Mouse (Mus musculus) heart, embryonic 12.5 days (tissue): ENCODE data around the gene Ap2s1. TPM values are rescaled to one million over a fixed set of nuclear protein-coding genes. Genes with fewer than 3 reads are reported as not detected.
"Not testable (repeated sequence)": the region's sequence is repeated elsewhere in the genome, so short reads cannot be mapped to it uniquely, and the experiment has no call there.

Experiments used
- ATAC-seq: fragments of 200-750 bp; cut with Nextera tagmentation; 2 replicates; pipeline ENCODE4 v1.8.0; 2017; ENCODE audit warnings: moderate TSS enrichment, moderate library complexity; ENCODE audit not compliant: insufficient number of reproducible peaks, low FRiP score
- H3K27ac ChIP-seq: fragments of 300-500 bp; sonication (generic); 2 replicates; pipeline ENCODE4 v1.5.1; 2016; ENCODE audit warnings: mild to moderate bottlenecking, moderate library complexity; ENCODE audit not compliant: poor library complexity, severe bottlenecking
- H3K27me3 ChIP-seq: fragments of 300-500 bp; sonication (generic); replicated peaks from 2 replicates; pipeline ENCODE4 v1.6.1; 2016; ENCODE audit warnings: mild to moderate bottlenecking, moderate library complexity
- H3K36me3 ChIP-seq: fragments of 300-500 bp; sonication (generic); 2 replicates; pipeline ENCODE4 v1.6.1; 2016; ENCODE audit warnings: mild to moderate bottlenecking, moderate library complexity
- H3K4me1 ChIP-seq: fragments of 300-500 bp; sonication (generic); replicated peaks from 2 replicates; pipeline ENCODE4 v1.6.1; 2016; ENCODE audit warnings: mild to moderate bottlenecking
- H3K4me2 ChIP-seq: fragments of 300-500 bp; sonication (generic); 2 replicates; pipeline ENCODE4 v1.6.1; 2016; ENCODE audit warnings: mild to moderate bottlenecking, moderate library complexity
- H3K4me3 ChIP-seq: fragments of 300-500 bp; sonication (generic); 2 replicates; pipeline ENCODE4 v1.5.1; 2016; ENCODE audit warnings: mild to moderate bottlenecking
- H3K9ac ChIP-seq: fragments of 300-500 bp; sonication (generic); 2 replicates; pipeline ENCODE4 v1.6.1; 2016; ENCODE audit warnings: mild to moderate bottlenecking, moderate library complexity
- H3K9me3 ChIP-seq: fragments of 300-500 bp; sonication (generic); replicated peaks from 2 replicates; pipeline ENCODE4 v1.6.1; 2016; ENCODE audit warnings: mild to moderate bottlenecking, moderate library complexity
- WGBS: fragments of 180-500 bp; shearing (Covaris S2); methylation state at CpG from one replicate; pipeline ENCODE4 v1.1.7; 2016; 5-methylcytosine and 5-hydroxymethylcytosine counted together
- polyA plus RNA-seq: library from polyadenylated mRNA; unstranded; fragments of >200 nt; fragmentation: Nextera tagmentation; extraction: Ambion mirVana; gene quantifications from 2 replicates; pipeline ENCODE4 v1.2.1, GENCODE M21; 2016

Gene Ap2s1
- polyA plus RNA-seq, 1 experiment from 2014 or later, result 208 TPM

DNA sequence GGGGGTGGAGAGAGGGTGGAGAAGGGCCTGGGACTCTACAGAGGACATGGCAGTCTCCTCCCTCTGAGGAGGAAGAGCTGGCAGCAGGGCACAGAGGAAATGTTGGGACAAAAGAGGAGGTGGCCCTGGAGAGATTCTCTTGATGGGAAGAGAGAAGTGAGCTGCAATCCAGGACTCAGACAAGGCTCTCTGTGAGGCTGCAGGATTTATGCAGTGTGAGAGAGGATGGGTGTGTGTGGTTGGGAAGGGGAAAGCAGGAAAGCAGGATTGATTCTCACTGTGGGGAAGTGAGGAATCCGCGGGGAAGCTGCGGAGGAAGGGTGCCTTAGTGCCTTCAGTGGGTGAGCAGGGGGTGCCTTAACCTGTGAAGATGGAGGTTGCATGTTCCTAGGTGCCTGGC is 15.7 kb upstream of the Ap2s1 start:
- not testable (repeated sequence) for H3K36me3 ChIP-seq, ATAC-seq, H3K9ac ChIP-seq, H3K27ac ChIP-seq, H3K27me3 ChIP-seq, H3K4me3 ChIP-seq, H3K4me1 ChIP-seq, H3K9me3 ChIP-seq, H3K4me2 ChIP-seq
- WGBS, result 41% methylated on average over 3 of the region's 3 CpGs

DNA sequence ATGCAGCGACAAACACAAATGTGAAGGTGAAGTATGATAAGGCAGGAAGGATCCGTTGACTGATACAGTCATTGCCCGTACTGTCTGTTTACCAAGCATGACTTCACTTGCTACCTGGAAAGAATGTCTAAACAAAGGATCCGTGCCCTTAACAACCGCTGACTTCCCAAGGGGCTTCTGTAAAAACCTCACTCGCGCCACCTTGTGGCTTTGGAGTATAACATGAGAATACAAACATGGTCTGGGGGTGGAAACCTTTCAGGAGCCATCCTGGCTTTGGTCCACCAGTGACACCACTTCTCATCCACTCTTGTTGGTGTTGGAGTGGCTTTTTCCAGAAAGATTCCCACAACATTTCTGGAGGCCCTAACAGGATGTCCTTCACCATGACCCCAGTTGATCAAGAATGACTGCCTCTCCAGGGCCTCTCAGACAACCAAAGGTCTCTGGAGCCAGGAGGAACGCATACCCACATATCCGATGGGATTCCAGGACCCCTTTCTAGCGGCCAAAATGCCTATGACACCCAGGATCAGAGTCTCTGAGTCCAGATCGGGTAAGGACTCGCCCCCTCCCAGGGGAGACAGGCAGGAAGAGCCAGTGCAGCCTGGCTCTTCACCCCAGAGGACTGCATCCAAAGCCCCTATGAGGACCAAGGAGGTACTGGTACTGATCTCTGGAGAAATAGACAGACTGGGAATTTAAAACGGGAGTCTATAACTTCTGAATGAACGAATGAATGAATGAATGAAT is 9.4 kb upstream of the Ap2s1 start:
- no peaks in the 10 kb centered on the region for H3K9me3 ChIP-seq
- H3K4me3 ChIP-seq, result 0 out of 2 replicates have a peak overlapping the region, but pooled peaks have one; percentile 10
- peak overlapping the region; percentile 26; the same call in 1 of the 2 replicates for H3K27ac ChIP-seq
- H3K27me3 ChIP-seq, result no peaks in the 10 kb centered on the region
- no peaks in the 10 kb centered on the region for H3K36me3 ChIP-seq
- ATAC-seq, result peak; percentile 52; the same call in 1 of the 2 replicates
- peaks cover 17% of the 10 kb centered on the region for H3K4me1 ChIP-seq
- 21% methylated on average over 14 of the region's 14 CpGs for WGBS
- H3K9ac ChIP-seq, result 0 out of 2 replicates have a peak overlapping the region, but pooled peaks have one; percentile 19
- H3K4me2 ChIP-seq, result peak overlapping the region; percentile 46

DNA sequence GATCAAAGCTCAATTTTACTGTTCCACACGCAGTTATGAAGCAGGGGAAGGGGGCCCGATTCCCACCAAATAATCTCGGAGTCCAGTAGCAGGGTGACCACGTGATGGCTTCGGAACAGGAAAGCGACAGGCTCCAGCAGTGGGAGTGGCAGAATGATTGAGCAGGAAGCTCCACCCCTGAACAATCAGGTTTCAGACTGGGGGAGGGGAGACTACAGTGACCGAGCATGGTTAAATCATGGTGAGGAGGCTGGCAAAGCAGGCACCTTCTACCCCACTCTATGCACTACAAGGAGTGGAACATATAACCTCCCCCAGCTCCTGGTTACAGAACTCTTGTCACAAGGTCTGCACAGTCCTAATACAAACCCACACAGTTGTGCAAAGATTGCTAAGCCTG is 8.6 kb upstream of the Ap2s1 start:
- WGBS, result 4% methylated on average over 7 of the region's 7 CpGs
- H3K27me3 ChIP-seq, H3K27ac ChIP-seq, H3K9me3 ChIP-seq, H3K36me3 ChIP-seq: not testable (repeated sequence)
- peak; percentile 28; the same call in 1 of the 2 replicates for ATAC-seq
- Histone ChIP-seq H3K4me2 (peak overlapping the region; percentile 46), H3K4me1 (peaks cover 17% of the 10 kb centered on the region), H3K4me3 (0 out of 2 replicates have a peak overlapping the region, but pooled peaks have one; percentile 6), H3K9ac (0 out of 2 replicates have a peak overlapping the region, but pooled peaks have one; percentile 19)

DNA sequence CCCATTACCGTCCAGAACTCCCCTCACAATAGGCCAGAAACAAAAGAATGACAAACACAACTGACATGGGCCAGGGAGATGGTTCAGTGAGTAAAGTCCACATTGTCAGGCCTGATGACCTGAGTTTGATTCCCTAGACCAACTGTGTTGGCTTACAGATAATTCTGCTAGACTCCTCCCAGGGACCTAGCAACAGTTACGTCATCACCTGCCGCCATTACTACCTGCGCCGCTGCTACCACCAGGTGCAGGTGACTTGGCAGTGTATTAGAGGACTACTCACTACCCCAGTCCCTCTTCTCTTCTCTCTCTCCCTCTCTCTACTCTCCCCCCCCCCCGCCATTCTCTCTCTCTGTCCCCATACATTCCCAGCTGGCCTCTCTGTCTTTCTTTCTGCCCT is 7.4 kb upstream of the Ap2s1 start:
- WGBS, result 87% methylated on average over 6 of the region's 6 CpGs
- Histone ChIP-seq H3K4me1 (peaks cover 17% of the 10 kb centered on the region), H3K27ac (no peak overlapping the region), H3K36me3 (no peaks in the 10 kb centered on the region), H3K27me3 (no peaks in the 10 kb centered on the region), H3K9me3 (no peaks in the 10 kb centered on the region), H3K4me3 (no peak overlapping the region), H3K9ac (no peak overlapping the region), H3K4me2 (no peak overlapping the region)
- no peak for ATAC-seq

DNA sequence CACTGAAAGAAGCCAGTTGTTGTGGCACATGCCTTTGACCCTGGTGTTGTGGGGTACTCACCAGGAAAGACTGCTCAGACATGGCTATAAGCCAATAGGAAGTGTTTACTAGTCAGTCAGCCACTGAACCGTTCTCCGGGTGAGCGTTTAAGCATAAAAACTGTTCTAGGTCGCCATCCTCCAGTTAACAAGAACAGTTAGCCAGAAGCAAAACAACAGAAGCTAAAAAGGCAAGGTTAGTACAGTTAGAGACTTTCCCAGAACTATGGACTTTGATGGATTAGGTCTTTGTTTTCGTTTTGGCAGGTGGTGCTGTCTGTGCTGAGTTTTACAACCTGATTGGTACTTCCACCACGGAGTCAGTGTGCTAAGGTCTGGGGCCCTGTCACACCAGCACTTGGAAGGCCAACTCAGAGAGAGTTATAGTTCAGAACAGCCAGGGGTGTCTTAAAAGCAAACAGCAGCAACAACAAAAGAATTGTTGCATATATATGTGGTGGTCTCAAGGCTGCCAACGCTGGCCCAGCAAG is 6.3 kb upstream of the Ap2s1 start:
- no peaks in the 10 kb centered on the region for H3K36me3 ChIP-seq
- H3K4me2 ChIP-seq, result no peak overlapping the region
- peaks cover 17% of the 10 kb centered on the region for H3K4me1 ChIP-seq
- H3K27me3 ChIP-seq, result no peaks in the 10 kb centered on the region
- H3K27ac ChIP-seq, result no peak overlapping the region
- no peaks in the 10 kb centered on the region for H3K9me3 ChIP-seq
- H3K9ac ChIP-seq, result no peak overlapping the region
- ATAC-seq, result no peak
- H3K4me3 ChIP-seq, result no peak overlapping the region
- WGBS, result 66% methylated on average over 7 of the region's 7 CpGs

DNA sequence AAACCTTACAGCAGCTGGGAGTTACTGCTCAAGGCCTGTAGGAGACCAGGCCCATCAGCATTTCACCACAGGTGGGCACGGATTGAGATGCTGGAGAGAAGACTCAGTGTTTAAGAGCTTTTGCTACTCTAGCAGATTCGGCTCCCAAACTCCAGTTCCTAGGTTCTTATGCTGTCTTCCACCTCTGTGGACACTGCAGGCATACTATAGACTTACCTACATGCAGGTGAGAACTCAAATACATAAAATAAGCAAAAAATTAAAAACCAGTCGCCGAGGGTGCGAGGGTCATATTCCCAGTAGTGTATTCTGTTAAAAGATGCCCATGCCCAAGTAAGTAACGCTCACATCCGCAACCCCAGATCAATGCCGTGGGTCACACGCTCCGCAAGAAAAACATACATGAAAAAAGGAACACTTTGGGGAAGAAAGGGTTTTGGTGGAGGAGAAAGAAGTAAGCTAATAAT is 571 bp upstream of the Ap2s1 start:
- 37% methylated on average over 10 of the region's 10 CpGs for WGBS
- H3K27ac ChIP-seq, result no peak overlapping the region

DNA sequence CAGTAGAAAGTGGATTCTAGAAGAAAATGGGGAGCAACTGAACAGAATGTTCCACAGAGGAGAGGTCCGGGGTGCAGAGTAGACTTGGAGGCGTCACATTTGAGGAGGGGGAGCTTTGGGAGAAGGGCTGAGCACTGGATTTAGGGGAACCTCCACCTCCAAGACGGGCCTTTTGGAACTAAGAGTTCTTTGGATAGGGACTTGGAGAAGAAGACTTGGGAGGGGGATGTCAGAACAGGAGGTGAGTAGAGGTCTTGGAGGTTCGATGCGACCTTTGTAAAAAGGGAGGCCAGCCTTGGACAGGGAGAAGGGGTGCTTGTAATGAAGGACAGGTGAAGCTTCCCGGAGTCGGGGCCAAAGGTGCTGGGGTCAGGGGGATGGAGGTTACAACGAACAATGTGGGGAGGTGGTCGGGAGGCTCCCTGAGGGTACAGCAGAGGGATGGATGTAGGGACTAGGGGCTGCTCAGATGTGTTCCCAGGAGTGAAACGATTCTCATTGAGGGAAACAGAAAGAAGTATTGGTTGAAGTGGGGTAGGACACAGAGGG is 920 bp downstream of the Ap2s1 start:
- H3K4me3 ChIP-seq, result peak overlapping the region; percentile 98
- WGBS, result 48% methylated on average over 10 of the region's 10 CpGs
- ATAC-seq, result no peak
- peaks cover 21% of the 10 kb centered on the region for H3K4me1 ChIP-seq
- H3K4me2 ChIP-seq, result peak overlapping the region; percentile 87
- H3K27me3 ChIP-seq, result no peaks in the 10 kb centered on the region
- no peak overlapping the region for H3K27ac ChIP-seq
- no peaks in the 10 kb centered on the region for H3K9me3 ChIP-seq
- H3K9ac ChIP-seq, result peak overlapping the region; percentile 96
- H3K36me3 ChIP-seq, result peaks cover 26% of the 10 kb centered on the region

More for the DNA sequence above, 571 bp upstream of the Ap2s1 start:
- H3K9ac ChIP-seq, result peak overlapping the region; percentile 56; the same call in 1 of the 2 replicates
- H3K4me1 ChIP-seq, result peaks cover 14% of the 10 kb centered on the region
- no peaks in the 10 kb centered on the region for H3K9me3 ChIP-seq
- peak; percentile 1; the same call in 1 of the 2 replicates for ATAC-seq
- peak overlapping the region; percentile 87 for H3K4me2 ChIP-seq
- H3K4me3 ChIP-seq, result peak overlapping the region; percentile 98
- H3K27me3 ChIP-seq, result no peaks in the 10 kb centered on the region
- H3K36me3 ChIP-seq, result peaks cover 11% of the 10 kb centered on the region; the same call in 1 of the 2 replicates

DNA sequence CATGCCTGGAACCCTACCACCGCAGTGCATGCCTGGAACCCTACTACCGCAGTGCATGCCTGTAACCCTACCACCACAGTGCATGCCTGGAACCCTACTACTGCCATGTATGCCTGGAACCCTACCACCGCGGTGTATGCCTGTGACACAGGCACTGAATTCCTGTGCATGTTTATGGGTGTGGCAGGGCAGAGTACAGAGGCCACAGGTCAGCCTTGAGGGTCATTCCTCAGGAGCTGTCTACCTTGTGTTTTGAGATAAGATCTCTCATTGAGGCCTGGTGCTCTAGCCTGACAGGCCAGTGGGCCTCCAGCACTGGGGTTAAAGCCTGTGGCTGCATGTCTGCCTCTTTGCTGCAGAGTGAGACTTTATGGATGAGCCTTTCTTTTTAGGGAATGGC is 7.2 kb downstream of the Ap2s1 start:
- H3K36me3 ChIP-seq, result peaks cover 77% of the 10 kb centered on the region
- H3K4me1 ChIP-seq, result peaks cover 17% of the 10 kb centered on the region
- no peaks in the 10 kb centered on the region for H3K9me3 ChIP-seq
- 88% methylated on average over 4 of the region's 4 CpGs for WGBS
- H3K27me3 ChIP-seq, result no peaks in the 10 kb centered on the region
- H3K27ac ChIP-seq, result no peak overlapping the region
- no peak overlapping the region for H3K9ac ChIP-seq
- no peak for ATAC-seq
- no peak overlapping the region for H3K4me3 ChIP-seq
- no peak overlapping the region for H3K4me2 ChIP-seq

DNA sequence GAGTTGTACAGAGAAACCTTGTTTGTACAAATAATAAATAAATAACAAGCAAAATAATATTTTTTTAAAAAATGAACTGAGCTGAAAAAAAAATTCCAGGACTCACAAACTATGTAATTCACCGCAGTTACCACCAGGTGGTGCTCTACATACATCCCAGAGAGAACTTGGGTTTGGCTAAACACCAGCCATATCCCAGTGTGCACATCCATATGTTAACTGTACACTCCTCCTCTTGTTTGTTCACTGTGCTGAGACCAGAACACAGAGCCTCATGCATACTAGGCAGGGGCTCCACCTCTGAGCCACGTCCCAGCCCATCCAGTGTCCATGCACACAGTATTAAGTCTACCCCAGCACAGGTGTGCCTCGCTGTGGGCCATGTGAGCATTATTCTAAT is 7.9 kb downstream of the Ap2s1 start:
- Histone ChIP-seq H3K27ac (no peak overlapping the region), H3K4me3 (no peak overlapping the region), H3K4me2 (no peak overlapping the region), H3K9ac (no peak overlapping the region), H3K27me3 (no peaks in the 10 kb centered on the region), H3K36me3 (peaks cover 73% of the 10 kb centered on the region), H3K9me3 (no peaks in the 10 kb centered on the region), H3K4me1 (peaks cover 17% of the 10 kb centered on the region)
- no peak for ATAC-seq
- 55% methylated on average over 3 of the region's 3 CpGs for WGBS

DNA sequence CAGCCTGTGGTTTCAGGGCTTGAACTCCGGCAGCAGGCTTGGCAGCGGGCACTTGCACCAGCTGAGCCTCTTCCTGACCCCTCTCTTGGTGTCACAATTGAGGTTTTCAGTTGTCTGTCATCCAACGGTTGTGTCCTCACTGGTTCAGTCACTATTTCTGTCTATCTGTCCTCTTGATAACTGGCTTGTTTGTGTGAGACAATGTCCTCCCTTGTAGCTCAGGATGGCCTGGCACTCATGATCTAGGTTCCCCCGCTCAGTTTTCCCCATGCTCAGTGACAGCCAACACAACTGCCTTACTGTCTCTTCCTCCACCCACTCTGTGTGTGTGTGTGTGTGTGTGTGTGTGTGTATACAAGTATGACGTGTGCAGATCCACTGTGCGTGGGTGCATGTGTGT is 9.4 kb downstream of the Ap2s1 start:
- Histone ChIP-seq H3K4me3 (no peak overlapping the region), H3K4me2 (no peak overlapping the region), H3K27me3 (no peaks in the 10 kb centered on the region), H3K9me3 (no peaks in the 10 kb centered on the region), H3K9ac (no peak overlapping the region), H3K27ac (no peak overlapping the region), H3K4me1 (peaks cover 17% of the 10 kb centered on the region), H3K36me3 (peaks cover 65% of the 10 kb centered on the region)
- WGBS, result 88% methylated on average over 6 of the region's 6 CpGs
- ATAC-seq, result no peak

DNA sequence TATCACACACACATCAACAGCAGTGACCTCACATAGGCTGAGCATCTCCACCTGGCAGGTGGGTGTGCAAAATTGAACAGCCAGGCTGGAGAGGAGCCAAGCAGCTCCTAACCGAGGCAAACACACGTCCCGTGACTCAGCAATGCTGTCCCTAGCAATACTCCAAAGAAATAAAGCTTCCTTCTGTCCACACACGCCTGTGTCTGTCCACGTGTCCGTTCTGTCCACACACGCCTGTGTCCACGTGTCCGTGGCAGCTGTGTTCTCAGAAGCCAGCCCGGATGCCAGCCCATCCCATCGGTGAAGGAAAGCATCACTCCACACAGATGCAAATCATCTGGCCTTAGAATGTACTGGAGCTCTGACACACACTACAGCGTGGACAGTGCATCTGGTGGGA is 13.8 kb downstream of the Ap2s1 start:
- peaks cover 5% of the 10 kb centered on the region; the same call in 1 of the 2 replicates for H3K4me1 ChIP-seq
- H3K27ac ChIP-seq, result no peak overlapping the region
- H3K36me3 ChIP-seq, result peaks cover 31% of the 10 kb centered on the region
- H3K4me2 ChIP-seq, result no peak overlapping the region
- H3K4me3 ChIP-seq, result no peak overlapping the region
- 82% methylated on average over 12 of the region's 12 CpGs for WGBS
- no peaks in the 10 kb centered on the region for H3K9me3 ChIP-seq
- ATAC-seq, result no peak
- H3K9ac ChIP-seq, result no peak overlapping the region
- no peaks in the 10 kb centered on the region for H3K27me3 ChIP-seq
